Mouse (Mus musculus): ENCODE measurements around the gene Phf2. TPM values are rescaled to one million over a fixed set of nuclear protein-coding genes. Genes with fewer than 3 reads are reported as not detected.

The Phf2 gene
- polyA plus RNA-seq, 1 experiment from 2014 or later, result 6.3 TPM

GRCm38 (mm10) chr13:48890260-48890960 lies 19.5 kb upstream of the Phf2 start:
- Histone ChIP-seq H3K4me3 (replicated peaks; ENCODE audit: low read length) (no peak overlapping the region), H3K9me3 (replicated peaks; ENCODE audit: control insufficient read depth, low read length) (no peaks in the 10 kb centered on the region), H3K27me3 (ENCODE audit: control insufficient read depth, insufficient read depth, low read length) (no peaks in the 10 kb centered on the region), H3K36me3 (ENCODE audit: control insufficient read depth, insufficient read depth, low read length) (peaks cover 19% of the 10 kb centered on the region), H3K4me1 (ENCODE audit: control insufficient read depth, insufficient read depth, low read length) (no peaks in the 10 kb centered on the region), H3K27ac (ENCODE audit: low read length) (0 out of 2 replicates have a peak overlapping the region, but pooled peaks have one; percentile 2), H3K9ac (ENCODE audit: low read length) (no peak overlapping the region), H3K4me2 (ENCODE audit: low read depth, low read length) (no peak overlapping the region)
- 70% methylated on average over 4 of the region's 4 CpGs for WGBS
- peak; percentile 82 for ATAC-seq (ENCODE audit: insufficient read depth, low FRiP score)

GRCm38 (mm10) chr13:48878534-48878933 lies 7.6 kb upstream of the Phf2 start:
- Histone ChIP-seq H3K27ac (ENCODE audit: low read length) (peak overlapping the region; percentile 87), H3K4me2 (ENCODE audit: low read depth, low read length) (peak overlapping the region; percentile 67), H3K36me3 (ENCODE audit: control insufficient read depth, insufficient read depth, low read length) (peaks cover 14% of the 10 kb centered on the region; the same call in 1 of the 2 replicates), H3K4me1 (ENCODE audit: control insufficient read depth, insufficient read depth, low read length) (peaks cover 5% of the 10 kb centered on the region; the same call in 1 of the 2 replicates), H3K27me3 (ENCODE audit: control insufficient read depth, insufficient read depth, low read length) (no peaks in the 10 kb centered on the region), H3K4me3 (replicated peaks; ENCODE audit: low read length) (peak overlapping the region; percentile 46), H3K9ac (ENCODE audit: low read length) (peak overlapping the region; percentile 77), H3K9me3 (replicated peaks; ENCODE audit: control insufficient read depth, low read length) (no peaks in the 10 kb centered on the region)
- under 1% methylated on average over 36 of the region's 36 CpGs for WGBS
- peak; percentile 100 for ATAC-seq (ENCODE audit: insufficient read depth, low FRiP score)

DNA sequence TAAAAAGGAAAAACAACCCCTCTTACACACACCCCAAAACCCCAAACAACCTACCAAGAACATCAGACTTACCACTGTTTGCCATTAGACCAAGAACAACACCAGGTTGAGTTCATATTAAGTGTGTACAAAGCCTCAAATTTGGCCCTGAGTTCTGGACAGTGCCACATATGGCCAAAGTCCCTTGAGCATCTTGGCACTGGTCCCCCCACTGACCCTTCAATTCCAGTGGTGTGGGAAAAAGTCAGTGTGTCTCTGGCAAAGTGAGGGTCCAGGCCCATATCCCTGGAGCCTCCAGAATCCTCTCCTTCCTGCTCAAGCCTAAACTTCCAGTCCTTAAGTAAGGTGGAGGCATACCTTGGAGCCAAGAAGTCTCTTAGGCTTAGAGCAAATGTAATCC lies 6.9 kb upstream of the Phf2 start:
- Histone ChIP-seq H3K36me3 (ENCODE audit: control insufficient read depth, insufficient read depth, low read length) (peaks cover 11% of the 10 kb centered on the region; the same call in 1 of the 2 replicates), H3K4me3 (replicated peaks; ENCODE audit: low read length) (peak overlapping the region; percentile 46), H3K9ac (ENCODE audit: low read length) (peak overlapping the region; percentile 77), H3K9me3 (replicated peaks; ENCODE audit: control insufficient read depth, low read length) (no peaks in the 10 kb centered on the region), H3K4me1 (ENCODE audit: control insufficient read depth, insufficient read depth, low read length) (peaks cover 10% of the 10 kb centered on the region), H3K27ac (ENCODE audit: low read length) (no peak overlapping the region), H3K4me2 (ENCODE audit: low read depth, low read length) (peak overlapping the region; percentile 67), H3K27me3 (ENCODE audit: control insufficient read depth, insufficient read depth, low read length) (no peaks in the 10 kb centered on the region)
- ATAC-seq (ENCODE audit: insufficient read depth, low FRiP score), result no peak

- no peak for ATAC-seq (ENCODE audit: insufficient read depth, low FRiP score)
- Histone ChIP-seq H3K27ac (ENCODE audit: low read length) (no peak overlapping the region), H3K4me3 (replicated peaks; ENCODE audit: low read length) (no peak overlapping the region), H3K9me3 (replicated peaks; ENCODE audit: control insufficient read depth, low read length) (no peaks in the 10 kb centered on the region), H3K9ac (ENCODE audit: low read length) (no peak overlapping the region), H3K27me3 (ENCODE audit: control insufficient read depth, insufficient read depth, low read length) (no peaks in the 10 kb centered on the region), H3K36me3 (ENCODE audit: control insufficient read depth, insufficient read depth, low read length) (no peaks in the 10 kb centered on the region), H3K4me2 (ENCODE audit: low read depth, low read length) (no peak overlapping the region), H3K4me1 (ENCODE audit: control insufficient read depth, insufficient read depth, low read length) (peaks cover 34% of the 10 kb centered on the region)
- 79% methylated on average over 5 of the region's 5 CpGs for WGBS
Measured at GRCm38 (mm10) chr13:48872726-48873125, 1.8 kb upstream of the Phf2 start.

GRCm38 (mm10) chr13:48871887-48872606 lies 1.1 kb upstream of the Phf2 start:
- Histone ChIP-seq H3K9ac (ENCODE audit: low read length) (peak overlapping the region; percentile 99), H3K36me3 (ENCODE audit: control insufficient read depth, insufficient read depth, low read length) (no peaks in the 10 kb centered on the region), H3K4me3 (replicated peaks; ENCODE audit: low read length) (peak overlapping the region; percentile 80), H3K4me1 (ENCODE audit: control insufficient read depth, insufficient read depth, low read length) (peaks cover 34% of the 10 kb centered on the region), H3K9me3 (replicated peaks; ENCODE audit: control insufficient read depth, low read length) (no peaks in the 10 kb centered on the region), H3K4me2 (ENCODE audit: low read depth, low read length) (peak overlapping the region; percentile 87), H3K27ac (ENCODE audit: low read length) (no peak overlapping the region; the same call in 1 of the 2 replicates), H3K27me3 (ENCODE audit: control insufficient read depth, insufficient read depth, low read length) (no peaks in the 10 kb centered on the region)
- WGBS, result 63% methylated on average over 7 of the region's 7 CpGs
- ATAC-seq (ENCODE audit: insufficient read depth, low FRiP score), result no peak

DNA sequence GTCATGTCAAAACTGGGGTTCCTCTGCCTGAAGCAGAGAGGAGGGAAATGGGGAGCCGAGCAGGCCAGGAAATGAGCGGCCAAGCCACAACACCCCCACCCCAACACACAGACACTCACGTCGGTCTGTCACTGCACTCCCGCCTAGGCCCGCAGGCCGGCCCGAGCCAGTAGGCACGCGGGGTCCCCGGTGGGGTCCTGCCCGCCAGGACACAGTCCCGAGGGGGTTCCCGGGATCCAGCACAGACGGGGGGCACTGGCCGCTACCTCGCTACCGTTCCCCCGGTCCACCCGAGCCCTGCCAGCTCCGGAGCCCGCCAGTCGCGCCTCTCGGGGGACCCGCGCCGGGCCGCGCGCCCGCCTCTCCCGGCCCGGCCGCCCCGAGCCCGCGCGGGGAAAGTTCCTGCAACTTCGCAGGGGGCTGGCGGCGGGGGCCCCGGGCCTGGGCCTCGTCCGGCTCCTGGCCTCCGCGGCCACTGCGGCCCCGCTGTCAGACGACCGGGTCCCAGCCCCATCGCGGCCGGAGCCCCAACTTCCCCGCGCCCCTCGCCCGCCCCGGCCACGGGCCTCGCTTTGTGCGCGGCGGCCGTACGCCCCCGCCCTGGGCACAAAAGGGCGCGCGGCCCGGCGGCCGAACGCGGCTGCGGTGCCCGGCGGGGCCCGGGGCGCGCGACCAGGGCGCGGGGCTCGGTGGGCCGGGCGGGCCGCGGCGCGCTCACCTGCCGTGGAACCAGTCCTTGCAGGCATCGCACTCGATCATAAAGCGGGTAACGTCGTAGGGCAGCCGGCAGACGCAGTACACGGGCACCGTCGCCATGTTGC lies 759 bp downstream of the Phf2 start:
- no peaks in the 10 kb centered on the region for H3K9me3 ChIP-seq (replicated peaks; ENCODE audit: control insufficient read depth, low read length)
- peak overlapping the region; percentile 87 for H3K4me2 ChIP-seq (ENCODE audit: low read depth, low read length)
- peak overlapping the region; percentile 80 for H3K4me3 ChIP-seq (replicated peaks; ENCODE audit: low read length)
- H3K27ac ChIP-seq (ENCODE audit: low read length), result peak overlapping the region; percentile 84
- ATAC-seq (ENCODE audit: insufficient read depth, low FRiP score), result peak; percentile 59; the same call in 1 of the 2 replicates
- peaks cover 41% of the 10 kb centered on the region for H3K4me1 ChIP-seq (ENCODE audit: control insufficient read depth, insufficient read depth, low read length)
- peak overlapping the region; percentile 99 for H3K9ac ChIP-seq (ENCODE audit: low read length)
- no peaks in the 10 kb centered on the region for H3K36me3 ChIP-seq (ENCODE audit: control insufficient read depth, insufficient read depth, low read length)
- WGBS, result under 1% methylated on average over 93 of the region's 102 CpGs
- H3K27me3 ChIP-seq (ENCODE audit: control insufficient read depth, insufficient read depth, low read length), result no peaks in the 10 kb centered on the region

- no peaks in the 10 kb centered on the region for H3K27me3 ChIP-seq (ENCODE audit: control insufficient read depth, insufficient read depth, low read length)
- H3K4me2 ChIP-seq (ENCODE audit: low read depth, low read length), result peak overlapping the region; percentile 87
- WGBS, result 4% methylated on average over 5 of the region's 5 CpGs
- peak; percentile 31 for ATAC-seq (ENCODE audit: insufficient read depth, low FRiP score)
- H3K36me3 ChIP-seq (ENCODE audit: control insufficient read depth, insufficient read depth, low read length), result no peaks in the 10 kb centered on the region
- H3K9me3 ChIP-seq (replicated peaks; ENCODE audit: control insufficient read depth, low read length), result no peaks in the 10 kb centered on the region
- H3K9ac ChIP-seq (ENCODE audit: low read length), result peak overlapping the region; percentile 99
- H3K4me1 ChIP-seq (ENCODE audit: control insufficient read depth, insufficient read depth, low read length), result peaks cover 46% of the 10 kb centered on the region
- H3K27ac ChIP-seq (ENCODE audit: low read length), result peak overlapping the region; percentile 84
- peak overlapping the region; percentile 80 for H3K4me3 ChIP-seq (replicated peaks; ENCODE audit: low read length)
Measured at GRCm38 (mm10) chr13:48869600-48869949, 1.3 kb downstream of the Phf2 start.

DNA sequence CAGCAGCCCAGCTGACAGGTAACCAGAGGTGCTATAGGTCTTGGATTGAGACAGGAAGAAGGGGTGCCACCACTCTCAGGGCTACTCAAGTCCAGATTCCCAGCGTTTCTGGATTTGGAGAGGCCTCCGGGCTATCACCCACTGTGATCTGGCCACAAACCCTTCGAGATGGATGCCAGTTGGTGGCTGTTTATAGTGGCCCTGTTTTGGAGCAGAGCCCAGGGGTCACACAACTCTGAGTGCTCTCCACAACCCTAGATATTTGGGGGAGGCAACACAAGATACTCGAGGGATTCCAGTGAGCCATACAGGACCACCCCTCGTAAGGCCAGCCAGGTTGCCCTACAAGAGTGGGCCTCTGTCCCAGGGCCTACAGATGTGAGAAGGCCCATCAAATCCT lies 1.8 kb downstream of the Phf2 start:
- peak overlapping the region; percentile 99 for H3K9ac ChIP-seq (ENCODE audit: low read length)
- H3K36me3 ChIP-seq (ENCODE audit: control insufficient read depth, insufficient read depth, low read length), result no peaks in the 10 kb centered on the region
- 24% methylated on average over 5 of the region's 5 CpGs for WGBS
- peak overlapping the region; percentile 84; the same call in 1 of the 2 replicates for H3K27ac ChIP-seq (ENCODE audit: low read length)
- peak overlapping the region; percentile 80 for H3K4me3 ChIP-seq (replicated peaks; ENCODE audit: low read length)
- no peaks in the 10 kb centered on the region for H3K27me3 ChIP-seq (ENCODE audit: control insufficient read depth, insufficient read depth, low read length)
- no peaks in the 10 kb centered on the region for H3K9me3 ChIP-seq (replicated peaks; ENCODE audit: control insufficient read depth, low read length)
- ATAC-seq (ENCODE audit: insufficient read depth, low FRiP score), result no peak
- peaks cover 47% of the 10 kb centered on the region for H3K4me1 ChIP-seq (ENCODE audit: control insufficient read depth, insufficient read depth, low read length)
- H3K4me2 ChIP-seq (ENCODE audit: low read depth, low read length), result peak overlapping the region; percentile 87

All from stomach, embryonic 16.5 days (tissue).